Mouse (Mus musculus): ENCODE results near the gene Cdc6.

DNA sequence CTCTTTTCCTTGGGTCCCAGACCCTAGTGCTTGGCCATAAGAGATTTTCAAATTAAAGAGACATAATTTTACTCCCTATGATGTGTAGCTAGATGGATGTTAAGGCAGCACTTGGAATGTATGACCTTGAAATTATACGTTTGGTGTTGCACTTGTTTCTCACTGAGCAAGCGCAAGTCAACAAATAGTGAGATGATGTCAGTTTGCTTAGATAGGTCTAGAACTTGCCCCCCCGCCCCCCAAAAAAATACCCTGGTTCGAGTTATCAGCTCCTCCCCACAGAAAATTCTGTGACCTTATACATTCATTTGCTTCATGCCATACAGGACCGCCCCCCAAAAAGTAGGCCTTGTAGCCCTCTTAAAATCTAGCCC, 551 bp upstream of the Cdc6 start:
- TF ChIP-seq CTCF (IDR thresholded peaks at IDR 0.05; ENCODE audit: extremely low read depth, insufficient read length, insufficient replicate concordance, low read depth, low read length) (no peak), POLR2A (IDR thresholded peaks at IDR 0.05; ENCODE audit: low read depth, low read length) (no peak)

Measured in small intestine, adult 2 months (tissue).